Mouse (Mus musculus): ENCODE results near the gene Fam174b. TPM values are rescaled to one million over a fixed set of nuclear protein-coding genes. Genes with fewer than 3 reads are reported as not detected.

Gene Fam174b
- polyA plus RNA-seq (2016; fragmentation: Nextera tagmentation; extraction: Ambion mirVana), result 20.2 and 24.5 TPM in 2 replicates

DNA sequence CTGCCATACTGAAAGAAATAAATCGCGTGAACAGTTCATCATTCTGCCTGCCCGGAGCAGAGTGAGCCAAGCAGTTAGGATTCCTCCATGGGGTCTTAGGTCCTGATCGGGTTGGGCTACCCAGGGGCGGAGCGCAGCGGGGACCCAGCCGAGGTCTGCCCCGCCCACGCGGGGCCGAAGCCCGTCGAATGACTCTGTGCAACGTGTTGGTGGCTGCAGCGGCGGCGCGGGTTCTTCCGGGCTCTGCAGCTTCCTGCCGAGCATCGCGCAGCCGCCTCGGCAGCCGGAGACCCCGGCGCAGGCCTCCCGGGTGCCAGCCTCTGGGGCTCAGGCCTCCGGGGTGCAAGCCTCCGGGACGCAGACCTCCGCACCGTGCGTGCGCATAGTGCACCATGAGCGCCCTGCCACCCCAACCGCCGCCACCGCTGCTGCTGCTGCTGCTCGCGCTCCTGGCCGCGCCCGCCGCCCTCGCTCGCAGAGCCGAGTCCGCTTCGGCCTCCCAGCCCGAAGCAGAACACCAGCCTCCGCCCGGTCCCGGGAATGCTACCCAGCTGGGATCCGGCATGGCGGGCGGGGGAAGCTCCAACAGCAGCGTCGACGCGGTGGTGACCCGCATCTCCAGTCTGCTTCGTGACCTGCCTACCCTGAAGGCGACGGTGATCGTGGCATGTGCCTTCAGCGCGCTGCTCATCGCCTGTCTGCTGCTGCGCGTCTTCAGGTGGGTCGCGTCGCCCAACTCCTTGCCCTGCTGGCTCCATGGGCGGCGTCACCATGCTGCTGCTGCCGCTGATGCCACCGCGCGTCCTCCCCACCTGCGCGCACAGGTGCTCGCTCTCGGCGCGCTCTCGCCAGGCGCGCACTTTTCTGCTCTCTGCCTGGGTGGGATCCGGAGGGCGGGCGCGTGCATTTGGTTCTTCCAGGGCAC, at the start of gene Fam174b:
Gene Fam174b, plus strand, starts transcription at position 192 of the 925 bp plus-strand sequence.
- WGBS, result 1% methylated on average over 94 of the region's 94 CpGs

DNA sequence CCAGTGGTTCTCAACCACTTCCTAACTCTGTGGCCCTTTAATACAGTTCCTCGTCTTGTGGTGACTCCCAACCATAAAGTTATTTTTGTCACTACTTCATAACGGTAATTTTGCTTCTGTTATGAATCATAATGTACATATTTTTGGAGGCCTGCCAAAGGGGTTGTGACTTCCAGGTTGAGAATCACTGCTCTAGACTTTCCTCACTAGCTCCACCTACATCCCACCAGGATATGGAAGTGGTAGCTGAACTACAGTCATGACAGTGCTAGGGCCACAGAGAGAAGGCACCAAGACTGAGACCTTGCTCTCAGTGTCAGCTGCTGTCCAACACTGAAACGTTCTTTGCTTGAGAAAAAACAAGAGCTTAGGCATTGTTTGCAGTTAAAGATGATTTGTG, 43.0 kb upstream of the Fam174b start:
- no peak overlapping the region for H3K27ac ChIP-seq (replicated peaks)
- no peaks in the 10 kb centered on the region for H3K27me3 ChIP-seq (replicated peaks; ENCODE audit: low read depth, poor library complexity, severe bottlenecking)
- DNase-seq (ENCODE audit: low spot score), result no peak
- no peaks in the 10 kb centered on the region for H3K9me3 ChIP-seq
- H3K36me3 ChIP-seq (replicated peaks), result no peaks in the 10 kb centered on the region
- 89% methylated on average over 3 of the region's 3 CpGs for WGBS
- H3K4me1 ChIP-seq, result no peaks in the 10 kb centered on the region
- no peak overlapping the region for H3K4me3 ChIP-seq

More for the DNA sequence above, at the start of gene Fam174b:
- peaks cover 26% of the 10 kb centered on the region for H3K4me1 ChIP-seq
- DNase-seq (ENCODE audit: low spot score), result peak; percentile 85
- H3K27me3 ChIP-seq (replicated peaks; ENCODE audit: low read depth, poor library complexity, severe bottlenecking), result peaks cover 50% of the 10 kb centered on the region
- peak within 1 kb of the TSS; percentile 78 for H3K4me3 ChIP-seq
- H3K27ac ChIP-seq (replicated peaks), result peak within 1 kb of the TSS; percentile 83
- H3K9me3 ChIP-seq, result no peaks in the 10 kb centered on the region
- H3K36me3 ChIP-seq (replicated peaks), result no peaks in the 10 kb centered on the region

DNA sequence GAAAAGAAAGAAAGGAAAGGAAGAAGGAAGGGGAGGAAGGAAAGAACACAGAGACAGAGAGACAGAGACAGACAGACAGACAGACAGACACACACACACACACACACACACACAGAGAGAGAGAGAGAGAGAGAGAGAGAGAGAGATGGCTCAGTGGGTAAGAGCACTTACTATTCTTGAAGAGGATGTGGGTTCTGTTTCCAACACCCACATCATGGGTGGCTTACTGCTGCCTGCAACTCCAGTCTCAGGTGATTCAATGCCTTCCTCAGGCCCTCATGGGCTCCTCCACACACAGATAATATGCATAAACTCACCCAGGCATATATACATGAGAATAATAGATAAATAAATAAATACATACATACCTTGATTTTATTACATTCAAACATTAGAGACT, 35.8 kb upstream of the Fam174b start:
- Histone ChIP-seq H3K9me3 (no peaks in the 10 kb centered on the region), H3K4me1 (no peaks in the 10 kb centered on the region), H3K4me3 (no peak overlapping the region), H3K36me3 (replicated peaks) (no peaks in the 10 kb centered on the region), H3K27ac (replicated peaks) (no peak overlapping the region), H3K27me3 (replicated peaks; ENCODE audit: low read depth, poor library complexity, severe bottlenecking) (no peaks in the 10 kb centered on the region)
- no peak for DNase-seq (ENCODE audit: low spot score)

DNA sequence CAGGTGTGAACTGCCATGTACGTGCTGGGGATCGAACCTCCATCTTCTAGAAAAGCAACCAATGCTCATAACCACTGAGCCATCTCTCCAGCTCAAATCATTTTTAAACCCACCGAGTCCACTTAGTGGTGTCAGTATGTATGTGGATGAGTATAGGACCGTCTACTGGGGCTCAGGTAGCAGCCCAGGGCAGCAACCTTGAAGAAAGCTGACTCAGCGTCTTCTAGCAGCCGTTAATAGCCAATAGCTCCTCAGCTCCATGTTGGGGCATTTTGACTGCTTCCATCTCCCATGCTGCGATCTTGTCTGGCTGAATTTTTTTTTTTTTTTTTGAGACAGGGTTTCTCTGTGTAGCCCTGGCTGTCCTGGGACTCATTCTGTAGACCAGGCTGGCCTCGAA, 26.6 kb upstream of the Fam174b start:
- no peaks in the 10 kb centered on the region for H3K36me3 ChIP-seq (replicated peaks)
- WGBS, result 93% methylated on average over 8 of the region's 8 CpGs
- DNase-seq (ENCODE audit: low spot score), result no peak
- H3K9me3 ChIP-seq, result no peaks in the 10 kb centered on the region
- peaks cover 10% of the 10 kb centered on the region for H3K4me1 ChIP-seq
- H3K27ac ChIP-seq (replicated peaks), result no peak overlapping the region
- H3K27me3 ChIP-seq (replicated peaks; ENCODE audit: low read depth, poor library complexity, severe bottlenecking), result no peaks in the 10 kb centered on the region
- H3K4me3 ChIP-seq, result no peak overlapping the region

DNA sequence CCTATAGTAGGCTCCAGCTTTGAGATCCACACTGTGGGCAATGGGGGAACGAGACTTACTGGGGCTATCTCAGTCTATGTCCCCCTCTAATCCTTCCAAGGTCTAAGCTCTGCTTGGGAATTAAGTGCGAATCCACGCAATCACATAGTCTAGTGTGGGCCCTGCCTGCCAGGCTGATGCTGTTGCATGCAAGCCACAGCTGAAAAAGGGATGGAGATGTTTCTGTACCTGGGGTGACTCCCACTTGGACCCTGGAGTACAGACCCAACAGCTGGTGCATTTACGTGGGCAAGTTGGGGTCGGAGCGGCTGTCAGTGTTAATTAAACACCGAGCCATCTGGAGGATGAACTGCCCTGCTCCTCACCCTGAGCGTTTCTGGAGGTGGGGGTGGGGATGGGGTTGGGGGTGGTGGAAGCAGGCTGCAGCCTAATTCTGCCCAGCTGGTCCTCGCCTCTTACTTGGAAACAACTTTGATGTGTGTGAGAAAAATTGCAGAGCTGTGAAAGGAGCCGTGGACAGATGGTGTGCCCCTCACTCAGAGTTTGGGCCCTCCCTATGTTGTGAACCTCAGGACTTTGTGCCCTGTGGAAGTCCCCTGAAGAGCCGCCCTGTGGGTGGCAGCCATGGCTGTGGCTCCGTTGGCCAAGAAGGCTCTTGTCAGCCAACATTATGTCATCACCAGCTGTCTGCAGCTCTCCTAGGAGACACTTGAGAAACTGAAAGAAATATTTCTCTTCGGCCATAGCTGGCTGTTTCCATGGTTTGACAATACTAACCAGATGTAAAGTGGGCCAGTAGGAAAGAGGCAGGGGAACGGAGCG, 24.0 kb upstream of the Fam174b start:
- Histone ChIP-seq H3K36me3 (replicated peaks) (no peaks in the 10 kb centered on the region), H3K4me3 (no peak overlapping the region), H3K27me3 (replicated peaks; ENCODE audit: low read depth, poor library complexity, severe bottlenecking) (no peaks in the 10 kb centered on the region), H3K27ac (replicated peaks) (peak overlapping the region; percentile 15), H3K9me3 (no peaks in the 10 kb centered on the region), H3K4me1 (peaks cover 10% of the 10 kb centered on the region)
- WGBS, result 59% methylated on average over 15 of the region's 15 CpGs
- DNase-seq (ENCODE audit: low spot score), result peak; percentile 60

DNA sequence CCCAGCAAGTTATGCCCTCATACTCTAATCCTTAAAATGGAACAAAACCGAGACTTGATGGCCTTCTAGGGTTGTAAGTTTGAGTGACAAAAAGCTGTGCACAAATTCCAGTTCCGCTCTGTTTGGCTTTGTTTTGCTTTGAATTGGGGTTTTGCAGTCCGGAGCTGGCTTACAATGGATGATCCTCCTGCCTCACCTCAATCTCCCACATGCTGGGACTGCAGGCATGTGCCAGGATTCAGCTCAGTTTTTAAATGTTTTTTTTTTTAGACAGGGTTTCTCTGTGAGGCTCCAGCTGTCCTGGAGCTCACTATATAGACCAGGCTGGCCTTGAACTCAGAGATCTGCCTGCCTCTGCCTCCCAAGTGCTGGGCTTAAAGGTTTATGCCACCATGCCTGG, 23.3 kb upstream of the Fam174b start:
- 79% methylated on average over 3 of the region's 3 CpGs for WGBS
- Histone ChIP-seq H3K9me3 (no peaks in the 10 kb centered on the region), H3K36me3 (replicated peaks) (no peaks in the 10 kb centered on the region), H3K4me3 (no peak overlapping the region), H3K4me1 (peaks cover 10% of the 10 kb centered on the region), H3K27me3 (replicated peaks; ENCODE audit: low read depth, poor library complexity, severe bottlenecking) (no peaks in the 10 kb centered on the region), H3K27ac (replicated peaks) (no peak overlapping the region)
- no peak for DNase-seq (ENCODE audit: low spot score)

DNA sequence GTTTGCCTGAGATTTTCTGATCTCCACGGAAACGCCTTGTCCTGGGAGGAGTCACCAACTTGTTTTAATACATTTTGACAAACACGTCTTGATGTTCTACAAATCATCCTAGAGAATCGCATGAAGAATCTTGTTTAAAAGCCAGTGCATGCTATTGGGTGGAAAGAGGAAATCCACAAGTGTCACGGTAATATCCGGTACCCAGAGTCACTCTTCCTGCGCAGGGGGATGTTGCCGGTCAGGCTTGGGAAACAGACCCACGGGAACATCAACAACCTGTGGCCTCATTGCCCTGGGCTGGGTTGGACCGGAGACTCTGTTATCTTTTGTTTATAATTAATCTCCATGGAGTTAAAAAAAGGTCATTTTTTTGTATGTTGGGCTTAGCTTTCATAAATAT, 22.1 kb upstream of the Fam174b start:
- Histone ChIP-seq H3K36me3 (replicated peaks) (no peaks in the 10 kb centered on the region), H3K4me1 (peaks cover 10% of the 10 kb centered on the region), H3K27ac (replicated peaks) (no peak overlapping the region), H3K27me3 (replicated peaks; ENCODE audit: low read depth, poor library complexity, severe bottlenecking) (no peaks in the 10 kb centered on the region), H3K4me3 (no peak overlapping the region), H3K9me3 (no peaks in the 10 kb centered on the region)
- no peak for DNase-seq (ENCODE audit: low spot score)
- WGBS, result 81% methylated on average over 10 of the region's 10 CpGs

DNA sequence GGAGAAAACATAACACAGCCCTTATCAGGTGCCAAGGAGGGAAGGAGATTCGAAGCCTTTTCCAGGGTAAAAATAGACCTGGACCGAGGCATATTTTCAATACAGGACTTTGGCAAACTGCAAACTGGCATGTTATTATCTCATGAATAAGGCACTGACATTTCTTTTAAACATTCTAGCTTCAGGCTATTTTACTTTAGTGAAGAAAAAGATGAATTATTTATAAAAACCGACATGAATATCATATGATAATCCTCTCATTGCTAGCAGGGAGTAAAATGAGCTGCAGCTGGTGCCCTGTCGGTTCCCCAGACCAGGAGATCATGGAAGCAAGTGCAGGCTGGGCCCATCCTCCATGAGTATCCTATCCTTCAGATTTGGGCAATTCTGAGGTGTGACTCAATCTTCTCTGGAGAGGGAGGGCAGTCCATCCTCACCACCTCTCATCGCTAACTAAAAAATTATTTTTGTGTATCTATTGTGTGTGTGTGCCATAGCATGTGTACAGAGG, 21.6 kb upstream of the Fam174b start:
- 74% methylated on average over 5 of the region's 5 CpGs for WGBS
- H3K27ac ChIP-seq (replicated peaks), result no peak overlapping the region
- peaks cover 10% of the 10 kb centered on the region for H3K4me1 ChIP-seq
- no peaks in the 10 kb centered on the region for H3K9me3 ChIP-seq
- no peak for DNase-seq (ENCODE audit: low spot score)
- no peaks in the 10 kb centered on the region for H3K27me3 ChIP-seq (replicated peaks; ENCODE audit: low read depth, poor library complexity, severe bottlenecking)
- no peak overlapping the region for H3K4me3 ChIP-seq
- no peaks in the 10 kb centered on the region for H3K36me3 ChIP-seq (replicated peaks)

DNA sequence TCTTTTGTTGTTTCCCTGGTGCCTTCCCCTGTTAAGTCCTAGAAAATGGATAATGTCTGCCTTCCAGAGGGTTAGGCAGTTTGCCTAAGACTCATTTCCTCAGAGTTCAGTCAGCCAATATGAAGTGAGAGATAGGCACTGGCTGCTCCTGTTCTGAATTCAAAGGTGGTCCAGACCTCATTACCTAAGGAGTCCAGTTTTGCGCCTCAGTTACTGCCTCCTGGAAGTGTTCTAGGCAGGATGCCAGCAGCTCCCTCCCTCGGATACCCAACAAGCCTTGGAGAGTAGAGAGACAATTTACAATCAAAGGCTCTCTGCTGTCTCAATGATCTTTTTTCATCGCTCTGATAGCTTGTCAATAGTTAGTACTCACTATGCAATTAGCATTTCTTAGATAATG, 19.1 kb upstream of the Fam174b start:
- no peaks in the 10 kb centered on the region for H3K9me3 ChIP-seq
- no peaks in the 10 kb centered on the region for H3K36me3 ChIP-seq (replicated peaks)

DNA sequence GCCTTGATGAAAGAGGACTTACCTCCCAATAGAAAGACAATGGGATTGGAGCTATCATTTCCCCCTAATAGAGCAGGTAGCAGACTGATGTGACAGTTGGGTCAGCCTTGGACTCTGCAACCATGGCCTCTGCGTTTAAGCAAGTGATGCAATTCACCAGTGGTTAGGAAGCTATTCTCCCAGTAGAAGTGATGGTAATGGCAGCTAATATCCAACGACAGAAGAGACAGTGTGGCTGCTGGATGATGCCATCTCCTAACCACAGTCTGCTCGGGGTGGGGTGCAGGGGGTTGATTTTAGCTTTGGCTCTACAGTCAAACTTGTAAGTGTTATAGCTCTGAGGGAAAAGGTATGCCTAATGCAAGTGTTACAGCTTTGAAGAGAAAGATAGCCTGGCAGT, 18.3 kb upstream of the Fam174b start:
- H3K9me3 ChIP-seq, result no peaks in the 10 kb centered on the region
- peaks cover under 1% of the 10 kb centered on the region for H3K4me1 ChIP-seq
- H3K27ac ChIP-seq (replicated peaks), result no peak overlapping the region
- no peak overlapping the region for H3K4me3 ChIP-seq
- no peaks in the 10 kb centered on the region for H3K36me3 ChIP-seq (replicated peaks)
- 82% methylated on average over 3 of the region's 3 CpGs for WGBS
- no peak for DNase-seq (ENCODE audit: low spot score)
- no peaks in the 10 kb centered on the region for H3K27me3 ChIP-seq (replicated peaks; ENCODE audit: low read depth, poor library complexity, severe bottlenecking)

More for the DNA sequence above, 19.1 kb upstream of the Fam174b start:
- 80% methylated on average over 3 of the region's 3 CpGs for WGBS
- DNase-seq (ENCODE audit: low spot score), result no peak
- Histone ChIP-seq H3K27ac (replicated peaks) (no peak overlapping the region), H3K4me3 (no peak overlapping the region), H3K27me3 (replicated peaks; ENCODE audit: low read depth, poor library complexity, severe bottlenecking) (no peaks in the 10 kb centered on the region), H3K4me1 (peaks cover 8% of the 10 kb centered on the region)

DNA sequence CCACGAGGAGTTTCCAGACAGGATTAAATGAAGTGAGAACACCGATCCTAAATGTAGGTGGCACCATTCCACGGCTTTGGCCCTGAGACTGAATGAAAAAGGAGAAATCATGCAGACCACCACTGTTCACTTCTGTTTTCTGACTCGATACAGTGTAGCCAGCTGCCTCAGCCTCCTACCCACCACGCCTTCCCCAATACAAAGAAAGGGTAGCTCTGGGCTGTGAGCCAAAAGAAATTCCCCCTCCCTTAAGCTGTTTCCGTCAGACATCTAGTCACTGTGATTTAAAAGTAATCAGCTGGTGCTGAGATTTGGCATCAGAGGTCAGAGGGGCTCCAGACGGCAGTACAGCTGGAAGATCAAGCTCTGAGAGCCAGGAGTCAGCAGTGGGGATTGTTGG, 10.2 kb upstream of the Fam174b start:
- Histone ChIP-seq H3K36me3 (replicated peaks) (no peaks in the 10 kb centered on the region), H3K27me3 (replicated peaks; ENCODE audit: low read depth, poor library complexity, severe bottlenecking) (no peaks in the 10 kb centered on the region), H3K27ac (replicated peaks) (no peak overlapping the region), H3K4me1 (0 out of 2 replicates have a peak, but pooled peaks cover 5% of the 10 kb centered on the region), H3K4me3 (no peak overlapping the region), H3K9me3 (0 out of 2 replicates have a peak, but pooled peaks cover 6% of the 10 kb centered on the region)
- DNase-seq (ENCODE audit: low spot score), result no peak
- WGBS, result 70% methylated on average over 7 of the region's 7 CpGs

DNA sequence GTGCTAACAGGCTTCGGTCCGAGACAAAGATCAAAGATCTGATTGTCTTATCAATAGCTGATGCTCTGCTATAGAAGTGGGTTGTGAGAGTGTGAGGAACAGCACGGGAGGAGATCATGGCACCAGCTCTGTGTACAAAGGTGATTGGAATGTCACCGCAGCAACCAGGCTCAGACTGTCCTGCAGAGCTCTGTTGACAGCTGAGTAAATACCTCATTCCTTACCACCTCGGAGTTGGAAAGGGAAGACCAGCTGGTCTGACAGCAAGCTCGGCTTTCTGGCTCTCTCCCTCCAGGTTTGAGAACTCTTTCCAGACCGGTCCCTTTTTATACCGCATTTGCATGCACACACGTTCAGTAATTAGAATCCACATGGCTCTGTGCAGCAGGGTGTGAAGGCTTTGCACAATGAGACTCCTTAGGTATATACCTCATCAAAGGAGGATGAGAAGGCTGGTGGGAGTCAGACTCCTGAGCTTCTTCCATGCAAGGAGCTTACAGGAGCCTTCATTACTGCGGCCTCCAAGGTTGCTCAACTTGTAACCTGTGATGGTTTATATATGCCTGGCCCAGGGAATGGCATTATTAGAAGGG, 9.6 kb upstream of the Fam174b start:
- Histone ChIP-seq H3K36me3 (replicated peaks) (no peaks in the 10 kb centered on the region), H3K27ac (replicated peaks) (no peak overlapping the region), H3K27me3 (replicated peaks; ENCODE audit: low read depth, poor library complexity, severe bottlenecking) (no peaks in the 10 kb centered on the region), H3K4me1 (0 out of 2 replicates have a peak, but pooled peaks cover 5% of the 10 kb centered on the region), H3K9me3 (0 out of 2 replicates have a peak, but pooled peaks cover 6% of the 10 kb centered on the region), H3K4me3 (no peak overlapping the region)
- 71% methylated on average over 10 of the region's 10 CpGs for WGBS
- DNase-seq (ENCODE audit: low spot score), result no peak
